Mouse (Mus musculus): ENCODE measurements around the gene Gm9936.

The Gm9936 gene

DNA sequence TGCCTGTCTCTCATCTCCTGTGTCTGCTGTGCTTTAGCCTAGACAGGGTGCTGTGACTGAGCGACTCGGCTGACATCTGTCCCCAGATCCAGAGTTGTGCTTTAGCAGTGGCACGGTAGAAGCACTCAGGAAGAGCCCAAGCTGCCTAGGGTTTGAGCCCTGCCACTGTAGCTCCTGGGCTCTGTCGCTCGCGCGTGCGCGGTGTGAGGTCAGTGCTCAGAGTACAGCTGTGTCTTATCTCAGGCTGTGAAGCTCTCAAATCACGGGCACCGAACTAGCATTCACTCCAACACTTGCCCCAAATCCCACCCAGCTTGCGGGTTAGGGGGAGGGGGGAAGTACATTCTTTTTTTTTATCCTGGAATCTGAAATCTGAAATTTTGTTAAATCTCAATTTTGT lies 21.6 kb downstream of the Gm9936 start:
- no peak for DNase-seq (ENCODE audit: low spot score in 2 of 2)

DNA sequence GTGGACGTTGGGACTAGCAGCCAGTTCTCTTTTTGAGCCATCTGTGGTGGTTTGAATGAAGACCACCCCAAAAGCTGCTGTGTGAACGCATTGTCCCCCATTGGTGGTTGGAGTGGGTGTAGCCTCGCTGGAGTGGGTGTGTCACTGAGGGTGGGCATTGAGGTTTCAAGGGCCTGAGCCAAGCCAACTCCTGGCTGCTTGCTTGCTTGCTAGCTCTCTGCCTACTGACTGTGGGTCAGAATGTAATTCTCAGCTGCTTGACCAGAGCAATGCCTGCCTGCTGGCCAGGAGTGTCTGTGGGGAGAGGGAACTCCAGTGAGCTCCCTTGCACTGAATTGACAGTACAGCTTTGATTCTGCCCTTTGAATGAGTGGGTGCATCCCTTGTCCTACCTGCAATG lies 28.7 kb downstream of the Gm9936 start:
- no peak for DNase-seq (ENCODE audit: low spot score in 2 of 2)

DNA sequence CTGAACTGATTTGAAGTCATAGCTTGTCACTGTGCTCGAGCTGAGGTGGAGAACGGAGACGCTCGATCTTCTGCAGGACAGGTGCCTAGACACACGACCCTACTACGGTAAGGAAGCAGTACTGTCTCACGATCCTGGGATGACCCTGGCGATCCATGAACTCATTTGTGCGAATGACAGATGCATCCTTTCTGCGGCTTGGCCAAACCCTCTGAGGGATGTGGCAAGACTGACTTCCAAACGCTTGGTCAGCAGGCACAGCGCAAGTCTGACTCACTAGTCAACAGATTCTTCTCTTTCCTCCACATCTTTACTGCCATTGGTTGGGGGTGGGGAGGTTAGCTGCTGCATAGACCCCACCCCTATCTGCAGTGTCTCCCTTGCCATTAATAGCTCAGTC lies 31.1 kb downstream of the Gm9936 start:
- no peak for DNase-seq (ENCODE audit: low spot score in 2 of 2)

DNA sequence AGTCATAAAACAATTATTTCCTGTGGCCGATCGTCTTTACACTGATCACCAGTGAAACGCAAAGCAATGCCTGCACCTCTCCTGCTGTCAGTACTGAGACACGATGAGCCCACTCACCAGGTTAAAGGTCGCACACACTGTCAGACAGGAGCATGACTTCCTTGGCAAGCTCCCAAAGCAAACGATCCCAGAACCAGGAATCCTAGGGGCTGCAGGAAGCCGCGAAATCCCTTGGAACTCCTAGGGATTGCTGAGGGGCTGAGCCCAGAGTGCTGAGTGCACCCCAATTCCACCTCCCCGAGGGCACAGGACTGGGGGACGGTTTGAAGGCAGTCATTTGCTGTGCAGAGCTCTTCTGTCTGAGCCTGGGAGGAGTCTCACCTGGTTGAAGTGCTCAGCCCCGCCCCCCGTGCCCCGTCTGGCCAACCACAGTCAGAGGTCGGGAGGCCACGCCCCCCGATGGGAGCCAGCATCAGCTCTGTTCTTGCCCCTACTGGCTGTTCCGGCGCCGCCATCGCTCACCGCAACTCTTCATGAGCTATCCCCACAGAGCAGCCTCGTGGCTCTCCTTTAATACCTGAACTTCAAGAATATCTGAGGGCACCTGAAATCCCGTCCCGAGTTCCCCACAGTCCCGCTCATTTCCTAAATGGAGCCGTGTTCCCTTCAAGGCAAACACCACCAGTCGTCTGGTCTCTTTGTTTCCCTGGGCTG lies 32.3 kb downstream of the Gm9936 start:
- DNase-seq (ENCODE audit: low spot score in 2 of 2) = no peak

DNA sequence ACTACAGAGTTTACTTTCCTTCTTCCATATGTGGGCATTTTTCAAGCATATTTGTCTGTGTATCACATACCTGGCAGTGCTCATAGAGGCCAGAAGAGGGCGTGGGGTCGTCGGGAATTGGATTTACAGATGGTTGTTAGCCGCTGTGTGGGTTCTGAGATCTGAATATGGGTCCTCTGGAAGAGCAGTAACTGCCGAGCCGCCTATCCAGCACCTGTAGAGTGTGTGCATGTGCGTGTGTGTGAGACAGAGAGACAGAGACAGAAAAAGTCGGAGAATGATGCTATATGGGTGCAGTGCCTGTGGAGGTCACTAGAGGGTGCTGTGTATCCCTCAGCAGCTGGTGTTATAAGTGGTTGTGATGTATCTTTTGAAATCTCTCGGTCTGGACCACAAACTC lies 34.3 kb downstream of the Gm9936 start:
- DNase-seq (ENCODE audit: low spot score in 2 of 2) = peak in 1 of 2 experiments; percentile 65

DNA sequence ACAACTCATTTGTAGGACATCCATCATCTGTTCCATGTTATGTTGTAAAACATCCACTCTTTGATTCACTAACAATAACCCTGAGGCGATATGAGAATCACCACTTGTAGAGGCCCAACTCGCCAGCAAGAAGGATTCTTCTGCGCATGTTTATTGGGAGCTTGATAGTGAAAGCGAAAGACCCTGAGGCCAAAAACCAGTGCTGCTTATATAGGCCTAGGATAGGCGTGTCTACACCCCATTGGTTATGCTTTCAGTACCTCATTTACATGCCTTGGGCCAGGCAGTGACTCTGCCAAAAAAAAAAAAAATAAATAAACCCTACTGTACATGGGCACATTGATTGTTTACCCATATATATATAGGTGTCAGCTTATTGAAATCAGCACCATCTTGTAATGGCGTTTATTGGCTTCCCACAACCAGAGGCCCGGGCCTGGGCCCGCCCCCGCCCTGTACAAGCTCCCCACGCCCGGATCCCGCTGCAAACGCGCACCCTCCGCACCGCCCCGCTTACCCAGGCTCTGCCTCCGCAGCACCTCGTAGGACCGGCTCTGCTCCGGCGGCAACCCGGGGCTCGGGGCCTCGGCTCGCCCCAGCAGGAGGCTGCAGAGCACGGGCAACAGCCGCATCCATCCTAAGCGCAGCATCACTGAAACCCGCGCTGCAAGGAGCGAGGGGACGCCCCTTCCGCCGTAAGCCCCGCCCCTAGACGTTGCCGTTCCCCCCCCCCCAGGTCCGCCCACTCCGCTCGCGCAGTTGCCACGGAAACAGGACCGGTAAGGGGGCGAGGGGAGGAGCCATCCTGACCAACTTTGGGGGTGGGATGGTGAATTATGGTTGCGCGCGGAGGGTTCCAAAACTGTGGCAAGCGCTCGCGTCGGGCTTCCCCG lies 35.4 kb downstream of the Gm9936 start, which contains the start of gene 1500011B03Rik:
Gene 1500011B03Rik, minus strand, starts transcription at position 673 of the 893 bp plus-strand sequence.
- peak; percentile 76 to 77 for DNase-seq (ENCODE audit: low spot score in 2 of 2)

DNA sequence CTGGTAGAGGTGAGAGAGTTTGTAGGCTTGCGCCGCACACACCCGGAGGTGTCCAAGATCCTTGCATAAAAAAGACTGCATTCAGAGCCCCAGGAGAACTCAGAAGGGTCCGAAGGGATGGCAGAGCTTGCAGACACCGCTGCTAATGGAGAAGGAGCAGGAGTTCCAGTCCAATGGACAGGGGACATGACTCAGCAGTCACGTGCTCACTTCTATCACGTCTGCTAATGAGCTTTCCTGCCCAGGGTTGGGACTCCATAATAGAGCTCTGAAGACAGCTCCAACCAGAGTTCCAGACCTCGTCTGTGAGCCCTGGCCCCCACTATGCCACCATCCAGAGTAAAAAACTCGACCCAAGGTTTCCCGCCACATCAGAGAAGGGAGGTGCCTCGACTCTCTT lies 40.4 kb downstream of the Gm9936 start:
- no peak for DNase-seq (ENCODE audit: low spot score in 2 of 2)

DNA sequence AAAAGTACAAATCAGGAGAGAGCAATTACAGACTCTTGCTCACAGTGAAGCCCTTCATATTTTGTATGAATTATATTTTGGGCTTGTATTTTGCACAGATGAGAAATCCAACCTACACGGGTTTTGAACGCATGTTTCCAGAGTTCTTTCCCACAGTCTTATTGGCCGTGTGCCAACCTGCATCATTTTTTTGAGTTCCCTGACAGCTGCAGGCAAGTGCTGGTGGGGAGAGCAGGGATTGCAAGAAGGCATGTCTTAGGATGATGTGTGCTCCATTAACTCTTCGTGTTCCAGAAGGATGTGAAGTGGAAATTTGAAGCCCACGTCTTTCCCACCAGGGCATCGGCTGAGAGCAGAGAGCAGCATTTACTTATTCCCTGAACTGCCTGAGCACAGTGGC lies 41.9 kb downstream of the Gm9936 start:
- DNase-seq (ENCODE audit: low spot score in 2 of 2) = no peak

DNA sequence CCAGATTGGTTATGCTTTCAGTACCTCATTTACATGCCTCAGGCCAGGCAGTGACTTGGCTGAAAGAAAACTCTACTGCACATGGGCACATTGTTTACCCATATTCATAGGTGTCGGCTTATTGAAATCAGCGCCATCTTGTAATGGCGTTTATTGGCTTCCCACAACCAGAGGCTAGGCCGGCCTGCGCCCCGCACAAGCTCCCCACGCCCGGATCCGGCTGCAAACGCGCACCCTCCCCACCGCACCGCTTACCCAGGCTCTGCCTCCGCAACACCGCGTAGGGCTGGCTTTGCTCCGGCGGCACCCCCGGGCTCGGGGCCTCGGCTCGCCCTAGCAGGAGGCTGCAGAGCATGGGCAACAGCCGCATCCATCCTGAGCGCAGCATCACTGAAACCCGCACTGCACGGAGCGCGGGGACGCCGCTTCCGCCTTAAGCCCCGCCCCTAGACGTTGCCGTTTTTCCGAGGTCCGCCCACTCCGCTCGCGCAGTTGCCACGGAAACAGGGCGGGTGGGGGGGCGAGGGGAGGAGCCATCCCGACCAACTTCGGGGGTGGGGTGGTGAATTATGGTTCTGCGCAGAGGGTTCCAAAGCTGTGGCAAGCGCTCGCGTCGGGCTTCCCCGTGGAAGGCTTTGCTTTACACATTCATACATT lies 44.8 kb downstream of the Gm9936 start:
- DNase-seq (ENCODE audit: low spot score in 2 of 2) = peak; percentile 89 to 91

DNA sequence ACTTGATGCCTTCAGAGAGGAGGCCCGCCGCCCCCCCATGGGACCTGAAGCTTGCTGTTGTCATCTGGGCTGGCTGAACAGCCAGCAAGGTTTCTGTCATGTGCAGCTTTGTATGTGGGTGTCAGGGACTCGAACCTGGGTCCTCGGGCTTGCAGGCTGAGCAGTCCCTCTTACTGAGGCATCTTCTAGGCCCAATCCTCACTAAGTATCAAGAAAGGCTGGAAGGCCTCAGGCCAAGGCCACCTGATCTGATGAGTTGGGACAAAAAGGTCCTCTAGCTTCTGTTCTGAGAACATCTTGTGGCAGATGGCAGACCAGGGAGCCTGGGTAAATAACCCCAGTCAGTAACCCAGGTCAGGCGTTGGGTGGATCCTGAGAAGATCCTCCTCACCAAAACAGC lies 48.7 kb downstream of the Gm9936 start:
- no peak for DNase-seq (ENCODE audit: low spot score in 2 of 2)

DNA sequence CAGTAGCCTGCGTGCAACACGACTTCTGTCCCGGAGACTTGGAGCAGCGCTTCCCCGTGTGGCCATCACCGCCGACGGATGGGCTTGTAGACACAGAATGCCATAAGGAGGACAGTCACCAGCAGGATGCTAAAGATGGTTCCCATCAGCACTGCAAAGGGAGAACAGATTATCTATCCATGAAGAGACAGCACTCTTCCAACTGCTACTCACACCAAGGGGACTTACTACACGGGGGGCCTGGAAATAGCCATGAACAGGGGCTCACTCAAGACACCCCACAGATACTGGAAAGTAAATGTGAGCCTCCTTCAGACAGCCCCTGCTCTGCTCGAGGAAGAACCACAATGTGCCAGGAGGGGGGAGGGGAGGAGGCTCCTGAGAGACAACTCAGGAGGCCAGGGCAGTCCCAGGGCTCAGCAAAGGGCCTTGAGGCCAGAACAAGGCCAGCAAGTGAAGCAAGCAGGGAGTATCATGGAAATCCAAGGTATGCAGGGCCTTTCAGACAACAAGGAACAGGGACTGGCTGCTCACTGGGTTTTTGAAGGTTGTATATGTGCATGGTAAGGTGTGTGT lies 49.2 kb downstream of the Gm9936 start:
- no peak for DNase-seq (ENCODE audit: low spot score in 2 of 2)

DNA sequence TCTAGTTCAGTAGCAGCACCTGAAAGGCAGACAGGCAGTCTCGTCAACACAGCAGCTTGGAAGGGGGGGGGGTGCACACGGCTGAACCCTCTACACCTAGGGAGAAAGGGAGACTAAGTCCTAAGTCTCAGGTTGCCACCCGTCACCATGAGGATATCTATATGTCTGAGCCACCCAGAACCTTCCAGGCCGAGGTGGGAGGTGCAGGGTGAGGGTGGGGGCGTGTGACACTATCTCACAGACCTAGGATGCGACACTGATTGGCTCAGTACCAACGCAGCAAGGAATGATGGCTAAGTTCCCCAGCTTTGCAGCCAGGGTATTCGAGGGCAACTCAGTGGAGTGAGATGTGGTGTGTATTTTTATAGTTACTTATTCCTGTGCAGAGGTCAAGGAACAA lies 50.1 kb downstream of the Gm9936 start:
- no peak for DNase-seq (ENCODE audit: low spot score in 2 of 2)

DNA sequence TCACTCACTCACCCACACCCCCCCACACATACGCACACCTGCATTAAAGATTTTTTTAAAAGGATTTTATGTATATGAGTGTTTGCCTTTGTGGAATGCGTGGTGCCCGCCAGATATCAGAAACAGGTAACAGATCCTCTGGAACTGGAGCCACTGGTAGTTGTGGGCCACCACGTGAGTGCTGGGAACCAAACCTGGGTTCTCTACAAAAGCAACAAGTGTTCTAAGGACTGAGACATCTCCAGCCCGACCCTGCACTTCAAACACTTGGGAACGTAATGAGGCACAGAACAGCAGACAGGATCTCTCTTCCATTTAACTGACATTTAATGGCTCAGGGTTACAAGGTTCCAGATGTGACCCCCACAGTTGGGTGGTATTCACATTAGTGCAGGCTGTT lies 50.6 kb downstream of the Gm9936 start:
- DNase-seq (ENCODE audit: low spot score in 2 of 2) = no peak

DNA sequence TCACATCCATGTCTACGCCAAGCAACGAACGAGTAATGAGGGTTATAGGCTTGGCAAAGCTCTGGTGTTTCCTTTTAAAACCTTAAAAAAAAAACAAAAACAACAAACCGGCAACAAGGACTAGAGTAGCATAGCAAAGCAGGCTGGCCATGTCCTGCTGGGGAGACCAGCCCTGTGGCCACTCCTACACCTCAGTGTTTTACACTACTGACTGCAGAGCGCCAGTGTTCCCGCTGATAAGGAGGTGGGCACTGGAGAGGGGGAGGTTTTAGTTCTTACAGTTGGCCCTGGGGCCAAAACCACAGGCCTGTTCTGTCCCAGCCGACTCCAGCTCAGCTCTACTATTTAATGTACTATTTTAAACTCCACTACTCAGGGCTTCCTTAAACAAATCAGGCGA lies 51.0 kb downstream of the Gm9936 start:
- no peak for DNase-seq (ENCODE audit: low spot score in 2 of 2)

DNA sequence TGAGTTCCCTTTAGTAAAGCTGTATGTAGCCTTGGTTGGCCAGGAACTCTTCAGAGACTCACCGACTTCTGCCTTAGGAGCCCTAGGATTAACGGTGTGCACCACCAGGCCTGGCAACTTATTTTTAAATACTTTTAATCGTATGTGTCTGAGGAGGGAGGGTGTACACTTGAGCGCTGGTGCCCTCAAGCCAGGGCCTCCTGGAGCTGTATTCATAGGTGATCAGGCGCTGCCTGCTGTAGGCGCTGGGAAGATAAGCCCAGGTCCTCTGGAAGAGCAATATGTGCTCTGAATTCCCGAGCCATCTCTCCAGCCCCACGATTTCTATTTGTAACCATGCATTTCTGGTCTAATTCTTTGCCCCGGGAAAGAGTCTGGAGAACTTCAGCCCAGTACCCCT lies 51.4 kb downstream of the Gm9936 start:
- no peak for DNase-seq (ENCODE audit: low spot score in 2 of 2)

DNA sequence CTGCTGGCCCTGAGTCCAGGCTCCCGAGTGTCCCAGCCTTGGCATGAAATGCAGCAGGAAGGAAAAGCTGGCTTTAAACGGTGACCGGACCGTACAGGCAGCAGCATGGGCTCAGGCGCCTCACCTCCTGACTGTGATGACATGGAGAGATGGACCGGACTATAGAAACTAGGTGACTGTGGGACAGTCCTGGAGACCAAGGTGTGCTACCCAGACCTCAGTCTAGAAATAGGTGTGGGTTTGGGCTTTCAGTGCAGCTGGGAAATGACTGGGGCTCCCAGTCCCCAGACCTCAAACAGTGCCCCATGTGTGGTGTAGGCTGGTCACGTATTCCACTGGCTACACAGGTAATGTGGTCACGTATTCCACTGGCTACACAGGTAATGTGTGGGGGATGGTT lies 51.8 kb downstream of the Gm9936 start:
- no peak for DNase-seq (ENCODE audit: low spot score in 2 of 2)
